Mouse (Mus musculus) C2C12 (cell line): ENCODE measurements around the gene Glcci1.

Source experiments
- CEBPB ChIP-seq: IDR thresholded peaks from one replicate; pipeline ENCODE4 v1.6.1; 2011; ENCODE audit warnings: low read depth, mild to moderate bottlenecking, control low read depth, moderate library complexity
- CTCF ChIP-seq: IDR thresholded peaks from one replicate; pipeline ENCODE4 v1.5.1; 2011; ENCODE audit not compliant: control insufficient read depth, insufficient read depth, insufficient read length
- FOSL1 ChIP-seq: IDR thresholded peaks from one replicate; pipeline ENCODE4 v1.8.0; 2011; ENCODE audit warnings: mild to moderate bottlenecking, low read length; ENCODE audit not compliant: poor library complexity, insufficient read depth, severe bottlenecking
- MAX ChIP-seq: IDR thresholded peaks from one replicate; pipeline ENCODE4 v1.6.1; 2011; ENCODE audit warnings: mild to moderate bottlenecking, control low read depth
- MYOD1 ChIP-seq: IDR thresholded peaks from one replicate; pipeline ENCODE4 v1.6.1; 2011; ENCODE audit warnings: low read depth; ENCODE audit not compliant: control insufficient read depth, insufficient read length
- USF1 ChIP-seq: IDR thresholded peaks from one replicate; pipeline ENCODE4 v1.6.1; 2011; ENCODE audit warnings: low read depth, mild to moderate bottlenecking, control low read depth, moderate library complexity

DNA sequence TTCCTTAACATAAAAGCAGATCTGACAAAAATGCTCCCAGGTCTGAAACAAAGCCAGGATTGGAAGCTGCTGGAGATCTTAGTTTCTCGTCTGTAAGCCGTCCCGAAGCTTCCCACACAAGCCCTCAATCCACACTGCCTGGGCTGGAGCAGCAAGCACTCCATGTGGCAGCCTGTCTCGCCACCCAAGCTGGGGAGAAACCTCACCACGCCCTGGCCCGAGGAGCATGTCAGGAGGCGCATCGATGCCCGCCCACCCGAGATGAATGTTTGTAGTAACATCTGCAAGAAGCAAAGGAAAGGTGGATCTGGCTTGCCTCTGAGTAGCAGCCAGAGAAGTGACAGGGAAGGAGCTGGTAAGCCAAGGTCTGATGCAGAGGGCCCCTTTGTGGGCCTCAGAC lies 135.3 kb downstream of the Glcci1 start:
- TF ChIP-seq MYOD1 (no peak), CTCF (no peak), MAX (no peak), FOSL1 (no peak), USF1 (no peak), CEBPB (no peak)
